Mouse (Mus musculus) erythroblast, embryonic 14.5 days (primary cell): Measurements from ENCODE around the gene Kif5a.

Experiments
- GATA1 ChIP-seq: IDR thresholded peaks from 2 replicates; pipeline ENCODE4 v1.6.1; 2012; ENCODE audit warnings: low read length, inconsistent platforms, mixed read lengths
- TAL1 ChIP-seq: IDR thresholded peaks from 3 replicates; pipeline ENCODE4 v1.6.1; 2012; ENCODE audit warnings: low read length, inconsistent platforms, mixed read lengths

DNA sequence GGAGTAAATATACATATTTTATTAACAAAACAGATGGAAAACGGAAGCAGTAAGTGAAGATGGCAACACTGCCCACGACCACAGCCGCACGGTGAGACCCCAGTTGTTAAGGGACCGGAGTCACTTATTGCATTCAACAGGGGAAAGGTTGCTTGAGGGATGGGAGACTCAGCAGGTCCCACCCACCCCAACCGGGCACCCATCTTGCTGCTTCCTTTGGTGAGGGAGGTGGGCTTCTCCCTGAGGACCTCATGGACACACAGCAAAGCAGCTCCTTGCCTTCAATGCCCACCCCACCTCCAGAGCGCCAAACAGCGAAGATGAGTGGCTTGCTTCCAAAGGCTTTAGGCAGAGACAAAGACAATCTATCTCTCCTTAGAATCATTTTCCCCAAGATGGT lies 66.0 kb downstream of the Kif5a start:
- no peak for TF ChIP-seq GATA1
- no peak for TF ChIP-seq TAL1
